Mouse (Mus musculus) G1E (cell line): Measurements from ENCODE around the gene Ptger4.

Experiments
- CTCF ChIP-seq: IDR thresholded peaks from 2 replicates; pipeline ENCODE4 v1.5.1; 2012; ENCODE audit warnings: low read depth, low read length, inconsistent platforms, mixed read lengths
- TAL1 ChIP-seq: conservative IDR thresholded peaks from 2 replicates; pipeline ENCODE4 v1.6.1; 2012; ENCODE audit warnings: low read depth, low read length, inconsistent platforms, mixed read lengths

DNA sequence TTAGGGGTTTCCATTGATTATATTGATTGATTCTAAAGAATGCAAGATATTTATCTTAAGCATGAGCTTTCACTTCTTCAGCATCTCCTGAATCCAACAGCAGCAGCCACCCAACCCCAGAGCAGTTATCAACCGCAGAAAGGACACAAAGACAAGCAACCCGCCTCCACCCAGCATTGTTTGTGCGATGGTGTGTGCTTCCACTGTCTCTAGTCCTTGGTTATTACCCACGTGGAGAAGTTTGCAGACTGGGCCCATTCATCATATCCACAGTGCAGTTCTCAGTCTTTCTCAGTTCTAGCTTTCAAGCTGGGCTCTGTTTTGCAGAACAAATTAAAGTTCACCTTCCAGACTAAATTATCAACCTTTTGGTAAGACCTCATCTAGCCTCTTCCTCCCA, 4.6 kb downstream of the Ptger4 start:
- TF ChIP-seq CTCF (no peak), TAL1 (no peak)
